Mouse (Mus musculus): ENCODE measurements around the gene Plxna1. TPM values are rescaled to one million over a fixed set of nuclear protein-coding genes. Genes with fewer than 3 reads are reported as not detected.

Gene Plxna1
- total RNA-seq, 2 experiments from 2014 or later = 21.2 to 28.7 TPM

- intact Hi-C loops (cut with DNase I) = loop anchor here (5.0 kb wide), 1 partner anchor 213 kb away; no protein-coding TSS in a partner anchor
- DNase-seq (ENCODE audit: low spot score) = peak; percentile 58
Measured at GRCm38 (mm10) chr6:89339447-89339846, 23.0 kb downstream of the Plxna1 start.

DNA sequence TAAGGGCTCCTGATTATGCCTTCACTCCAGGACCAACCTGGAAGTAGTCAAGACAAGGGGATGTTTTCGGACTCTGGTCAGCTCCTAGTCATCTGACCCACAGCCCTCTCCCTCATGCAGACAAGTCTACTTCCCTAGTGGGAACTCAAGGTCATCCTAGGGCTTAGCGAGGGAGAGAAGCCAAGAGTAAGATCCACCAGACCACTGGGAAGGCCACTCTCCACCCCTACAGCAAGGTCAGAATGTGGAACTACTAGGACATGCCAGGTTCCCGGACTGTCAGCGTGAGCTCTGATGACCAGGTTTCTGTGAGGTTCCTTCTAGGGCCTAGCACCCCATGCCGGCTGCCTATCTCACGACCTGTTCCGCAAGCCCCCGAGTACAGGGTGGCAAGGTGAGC lies 23.7 kb downstream of the Plxna1 start:
- intact Hi-C loops (cut with DNase I) = loop anchor here (5.0 kb wide), 1 partner anchor 214 kb away; no protein-coding TSS in a partner anchor
- DNase-seq (ENCODE audit: low spot score) = no peak

- intact Hi-C loops (cut with DNase I) = loop anchor here (5.0 kb wide), 1 partner anchor 215 kb away; no protein-coding TSS in a partner anchor
- DNase-seq (ENCODE audit: low spot score) = no peak
Measured at GRCm38 (mm10) chr6:89337574-89337973, 24.8 kb downstream of the Plxna1 start.

- intact Hi-C loops (cut with DNase I) = no loop called here
- DNase-seq (ENCODE audit: low spot score) = no peak
Measured at GRCm38 (mm10) chr6:89333964-89334702, 28.3 kb downstream of the Plxna1 start.

DNA sequence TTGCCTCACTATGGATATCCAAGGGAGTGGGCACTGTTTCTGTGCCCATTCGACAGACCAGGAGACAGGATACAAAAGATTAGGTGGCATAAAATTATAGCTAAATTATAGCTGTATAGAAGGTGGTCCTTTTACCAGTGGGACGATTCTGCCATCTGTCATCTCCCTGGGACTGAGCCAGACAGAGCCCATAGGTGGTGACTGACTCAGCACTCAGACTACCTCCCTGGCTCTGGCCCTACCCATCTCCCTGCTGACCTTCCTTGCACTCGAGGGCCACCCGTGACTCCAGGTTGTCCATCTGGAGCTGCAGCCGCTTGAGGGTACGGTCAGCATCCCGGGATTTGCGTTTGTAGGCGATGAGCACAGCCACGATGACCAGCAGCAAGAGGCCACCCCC lies 31.5 kb downstream of the Plxna1 start:
- intact Hi-C loops (cut with DNase I) = no loop called here
- DNase-seq (ENCODE audit: low spot score) = no peak

GRCm38 (mm10) chr6:89328634-89329033 lies 33.8 kb downstream of the Plxna1 start:
- intact Hi-C loops (cut with DNase I) = no loop called here
- no peak for DNase-seq (ENCODE audit: low spot score)

DNA sequence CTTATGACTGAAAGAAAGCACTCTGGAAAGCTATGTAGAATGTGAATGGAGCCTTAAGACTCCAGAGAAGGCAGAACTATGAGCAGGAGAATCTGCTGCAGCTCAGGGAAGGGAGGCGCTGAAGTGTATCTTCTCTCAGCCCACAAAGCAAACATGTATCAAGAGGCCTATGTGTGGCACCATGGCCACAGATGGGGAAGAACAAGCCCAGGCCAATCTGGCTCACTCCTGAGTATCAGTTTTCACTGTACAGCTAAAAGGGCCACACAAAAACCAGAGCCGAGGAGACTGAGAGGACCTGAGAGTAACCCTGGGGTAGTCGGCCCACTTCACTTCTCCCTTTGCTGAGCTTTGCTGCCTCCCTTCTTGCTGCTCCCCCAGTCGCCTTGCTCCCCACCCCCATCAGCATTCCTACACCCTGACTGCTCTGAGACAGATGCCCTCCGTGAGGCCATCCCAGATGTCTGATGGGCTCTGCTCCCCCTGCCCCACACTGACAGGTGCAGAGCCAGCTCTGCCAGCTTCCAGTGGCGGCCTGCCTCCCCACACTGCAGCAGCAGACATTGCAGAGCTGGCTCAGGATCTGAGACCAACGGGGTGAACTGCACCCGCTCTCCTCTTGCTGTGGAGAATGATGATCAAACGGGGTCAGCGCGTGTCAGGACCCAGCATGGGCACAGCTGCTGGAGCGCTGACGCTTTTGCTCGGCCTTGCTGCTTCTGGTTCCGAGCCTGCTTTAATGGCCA lies 34.5 kb downstream of the Plxna1 start:
- intact Hi-C loops (cut with DNase I) = no loop called here
- DNase-seq (ENCODE audit: low spot score) = no peak

GRCm38 (mm10) chr6:89324842-89325241 lies 37.6 kb downstream of the Plxna1 start:
- intact Hi-C loops (cut with DNase I) = no loop called here
- DNase-seq (ENCODE audit: low spot score) = no peak

GRCm38 (mm10) chr6:89315263-89315662 lies 47.2 kb downstream of the Plxna1 start:
- intact Hi-C loops (cut with DNase I) = no loop called here
- no peak for DNase-seq (ENCODE audit: low spot score)

DNA sequence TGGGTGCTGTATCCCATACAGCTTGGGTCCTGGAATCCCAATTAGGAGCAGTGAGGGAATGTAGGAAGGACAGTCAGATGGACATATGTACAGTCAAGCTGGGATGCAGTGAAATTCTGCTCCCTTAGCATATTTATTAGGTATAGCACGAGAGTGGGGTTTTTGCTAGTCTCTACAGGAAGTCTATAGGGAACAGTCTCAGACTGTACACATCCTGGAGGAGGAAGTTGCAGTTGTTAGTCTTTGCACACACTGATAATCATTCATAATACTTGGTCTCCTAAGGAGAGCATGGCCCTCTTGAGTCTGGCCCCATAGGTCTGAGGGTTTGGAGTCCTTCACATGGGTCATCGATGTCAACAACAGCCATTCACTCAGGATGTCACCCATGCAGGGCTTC lies 50.9 kb downstream of the Plxna1 start:
- no peak for DNase-seq (ENCODE audit: low spot score)
- intact Hi-C loops (cut with DNase I) = no loop called here

GRCm38 (mm10) chr6:89310236-89310635 lies 52.2 kb downstream of the Plxna1 start:
- DNase-seq (ENCODE audit: low spot score) = no peak
- intact Hi-C loops (cut with DNase I) = no loop called here

DNA sequence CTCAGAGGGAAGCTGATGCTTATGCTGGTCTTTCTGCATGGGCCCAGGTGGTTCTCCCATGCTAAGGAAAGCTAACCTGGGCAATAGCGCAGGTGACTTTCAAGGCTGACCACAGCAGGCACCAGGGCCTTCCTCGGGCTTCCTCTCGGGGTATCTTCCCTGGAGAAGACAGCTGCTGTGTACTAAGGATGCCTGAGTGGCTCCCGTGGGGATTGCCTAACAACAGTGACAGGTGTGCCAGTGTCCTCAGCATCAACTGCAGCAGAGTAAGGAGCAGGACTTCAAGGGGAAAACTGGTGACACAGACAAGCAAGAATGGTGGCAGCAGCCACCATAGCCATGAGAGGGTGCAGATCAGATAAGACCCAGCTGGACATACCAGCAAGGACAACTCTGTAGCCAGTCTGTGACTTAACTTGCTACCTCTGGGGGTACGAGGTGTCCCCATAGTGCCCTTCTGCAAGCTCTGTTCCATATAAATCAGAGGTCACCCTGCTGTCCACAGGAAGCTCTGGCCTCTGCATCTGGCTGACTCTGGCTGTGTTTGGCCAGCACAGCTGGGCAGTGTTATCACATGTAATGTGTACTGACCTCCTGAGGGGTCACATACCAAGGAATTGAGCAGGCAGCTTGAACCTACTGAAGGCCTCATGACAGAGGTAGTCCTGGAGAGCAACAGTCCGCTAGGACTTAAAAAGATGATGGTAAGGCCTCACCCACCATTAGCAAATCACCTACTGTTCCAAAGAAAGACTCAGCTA lies 54.0 kb downstream of the Plxna1 start:
- intact Hi-C loops (cut with DNase I) = no loop called here
- DNase-seq (ENCODE audit: low spot score) = no peak

GRCm38 (mm10) chr6:89304375-89305058 lies 57.9 kb downstream of the Plxna1 start:
- DNase-seq (ENCODE audit: low spot score) = no peak
- intact Hi-C loops (cut with DNase I) = no loop called here

GRCm38 (mm10) chr6:89299818-89300217 lies 62.6 kb downstream of the Plxna1 start:
- no peak for DNase-seq (ENCODE audit: low spot score)
- intact Hi-C loops (cut with DNase I) = no loop called here

GRCm38 (mm10) chr6:89296909-89297695 lies 65.3 kb downstream of the Plxna1 start:
- intact Hi-C loops (cut with DNase I) = no loop called here

DNA sequence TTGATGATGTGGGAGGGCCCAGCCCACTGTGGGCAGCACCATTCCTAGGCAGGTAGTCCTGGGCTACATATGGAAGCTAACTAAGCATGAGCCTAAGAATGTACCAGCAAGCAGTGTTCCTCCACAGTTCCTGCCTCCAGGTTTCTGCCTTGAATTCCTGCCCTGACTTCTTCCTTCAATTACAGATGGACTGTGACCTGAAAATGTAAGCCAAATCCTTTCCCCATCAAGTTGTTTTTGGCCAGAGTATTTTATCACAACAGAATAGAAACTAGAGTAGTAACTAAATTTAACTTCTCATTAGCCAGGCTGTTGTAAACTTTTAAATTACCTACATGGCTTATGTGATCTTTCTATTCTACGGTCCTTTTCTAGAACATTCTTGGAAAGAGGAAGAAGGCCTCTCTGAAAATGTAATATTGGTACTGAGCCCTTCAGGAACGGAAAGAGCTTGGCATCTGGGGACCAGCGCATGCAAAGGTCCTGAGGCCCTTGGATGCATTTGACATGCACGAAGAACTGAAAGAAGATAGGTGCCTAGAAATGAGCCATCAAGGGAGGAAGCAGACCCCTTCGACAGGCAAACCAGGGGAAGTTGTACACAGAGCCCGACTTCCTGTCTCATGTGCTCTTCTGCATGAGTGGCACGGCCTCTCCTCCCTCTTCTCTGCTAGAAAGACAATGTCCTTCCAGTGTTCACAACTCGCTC lies 66.3 kb downstream of the Plxna1 start:
- no peak for DNase-seq (ENCODE audit: low spot score)
- intact Hi-C loops (cut with DNase I) = no loop called here

More at GRCm38 (mm10) chr6:89296909-89297695, 65.3 kb downstream of the Plxna1 start:
- no peak for DNase-seq (ENCODE audit: low spot score)

GRCm38 (mm10) chr6:89294621-89295020 lies 67.8 kb downstream of the Plxna1 start:
- DNase-seq (ENCODE audit: low spot score) = no peak
- intact Hi-C loops (cut with DNase I) = no loop called here

DNA sequence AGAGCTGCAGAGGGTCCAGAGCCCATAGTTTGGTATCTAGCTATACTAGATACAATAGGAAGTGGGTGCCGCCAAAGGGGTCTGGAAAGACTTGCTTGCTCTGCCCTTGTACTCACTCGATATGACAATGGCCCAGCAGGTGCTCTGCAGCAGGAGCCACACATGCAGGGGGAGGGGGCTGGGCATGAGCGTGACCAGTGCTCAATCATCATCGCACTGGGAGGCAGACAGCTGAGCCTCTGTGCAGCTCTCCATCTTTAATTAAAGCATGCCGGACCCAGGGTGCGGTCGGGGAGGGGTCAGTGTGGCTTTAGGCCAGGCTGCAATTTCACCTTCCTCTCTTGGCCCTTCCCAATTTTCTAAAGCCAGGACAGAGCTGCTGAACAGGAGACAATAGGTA lies 70.9 kb downstream of the Plxna1 start:
- no peak for DNase-seq (ENCODE audit: low spot score)
- intact Hi-C loops (cut with DNase I) = no loop called here

DNA sequence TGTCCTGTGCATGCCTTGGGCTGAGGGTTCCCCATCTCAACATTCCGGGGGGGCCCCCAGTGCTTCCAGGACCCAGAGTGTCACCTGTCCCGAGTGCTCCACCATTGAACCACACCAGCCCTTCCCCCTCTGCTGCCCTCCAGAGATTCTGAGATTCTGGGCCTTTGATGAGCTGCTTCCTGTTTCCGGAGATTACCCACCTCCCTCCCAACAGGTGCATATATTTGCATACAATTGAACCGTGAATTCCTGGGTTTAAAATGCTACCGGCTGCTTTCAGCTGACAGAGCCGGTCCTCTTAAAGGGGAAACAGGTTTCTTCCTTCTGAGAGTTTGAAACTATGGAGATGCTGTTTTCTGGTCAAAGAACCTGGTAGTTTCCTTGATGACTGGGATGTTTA lies 74.3 kb downstream of the Plxna1 start:
- no peak for DNase-seq (ENCODE audit: low spot score)
- intact Hi-C loops (cut with DNase I) = no loop called here

Data from heart, postnatal 25 days (tissue).